Mouse (Mus musculus) cerebellum, adult 2 months (tissue): ENCODE measurements at regions not wholly inside any gene's neighbourhood (a gene's known extent, or its start where the extent isn't known, plus 50 kb on each side); places are given as distances from the start of the nearest gene placed in this dataset.

Source experiments
- CTCF ChIP-seq: fragments of 200-500 bp; IDR thresholded peaks from 2 replicates; pipeline ENCODE4 v1.5.1; 2011; ENCODE audit warnings: low read depth, mild to moderate bottlenecking, control low read depth, low read length, moderate library complexity, borderline replicate concordance; ENCODE audit not compliant: insufficient read depth
- POLR2A ChIP-seq: fragments of 200-500 bp; IDR thresholded peaks from 2 replicates; pipeline ENCODE4 v1.6.1; 2011; ENCODE audit warnings: low read length, control low read depth, borderline replicate concordance; ENCODE audit not compliant: insufficient read depth

DNA sequence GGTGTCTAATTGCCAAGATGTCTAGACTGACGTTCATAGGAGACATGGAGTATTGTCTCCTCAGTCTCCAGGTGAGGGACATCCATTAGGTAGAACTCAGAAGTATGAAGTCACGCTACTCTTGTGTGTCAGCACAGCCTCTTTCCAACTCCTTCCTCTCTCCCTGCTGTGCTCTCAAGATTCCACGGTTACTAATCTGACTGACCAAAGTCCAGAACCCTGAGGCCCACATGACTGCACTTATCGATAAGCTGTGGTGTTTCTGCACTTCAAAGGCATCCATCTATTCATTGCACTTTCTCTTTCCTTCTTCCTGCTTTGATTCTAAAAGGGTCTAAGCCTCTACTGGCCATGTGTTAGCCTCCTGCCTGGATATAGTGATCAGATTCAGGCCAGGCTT is 107.4 kb upstream of the Neo1 start:
- TF ChIP-seq CTCF: no peak
- TF ChIP-seq POLR2A: no peak
